Mouse (Mus musculus): ENCODE data around the gene Cxcr5. TPM values are rescaled to one million over a fixed set of nuclear protein-coding genes. Genes with fewer than 3 reads are reported as not detected.
A peak's percentile ranks its signal among the peaks of the same experiment; 100 is the strongest.

Cxcr5 gene
- polyA plus RNA-seq, 1 experiment, result not detected

DNA sequence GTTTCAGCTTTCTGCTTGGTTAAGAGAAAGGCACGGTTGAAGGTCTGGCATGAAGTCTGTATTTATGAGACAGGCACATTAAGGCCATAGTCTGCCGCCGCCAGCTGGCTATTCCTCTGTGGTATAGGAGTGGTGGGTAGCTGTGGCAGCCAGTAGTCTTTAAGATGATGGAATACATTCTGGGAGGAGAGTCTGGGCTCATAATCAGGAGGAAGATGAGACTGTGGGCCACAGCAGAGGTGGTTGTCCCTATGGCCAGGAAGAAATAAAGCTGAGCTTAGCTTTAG lies 49.0 kb downstream of the Cxcr5 start:
- H3K4me1 ChIP-seq, result peaks cover 78% of the 10 kb centered on the region

DNA sequence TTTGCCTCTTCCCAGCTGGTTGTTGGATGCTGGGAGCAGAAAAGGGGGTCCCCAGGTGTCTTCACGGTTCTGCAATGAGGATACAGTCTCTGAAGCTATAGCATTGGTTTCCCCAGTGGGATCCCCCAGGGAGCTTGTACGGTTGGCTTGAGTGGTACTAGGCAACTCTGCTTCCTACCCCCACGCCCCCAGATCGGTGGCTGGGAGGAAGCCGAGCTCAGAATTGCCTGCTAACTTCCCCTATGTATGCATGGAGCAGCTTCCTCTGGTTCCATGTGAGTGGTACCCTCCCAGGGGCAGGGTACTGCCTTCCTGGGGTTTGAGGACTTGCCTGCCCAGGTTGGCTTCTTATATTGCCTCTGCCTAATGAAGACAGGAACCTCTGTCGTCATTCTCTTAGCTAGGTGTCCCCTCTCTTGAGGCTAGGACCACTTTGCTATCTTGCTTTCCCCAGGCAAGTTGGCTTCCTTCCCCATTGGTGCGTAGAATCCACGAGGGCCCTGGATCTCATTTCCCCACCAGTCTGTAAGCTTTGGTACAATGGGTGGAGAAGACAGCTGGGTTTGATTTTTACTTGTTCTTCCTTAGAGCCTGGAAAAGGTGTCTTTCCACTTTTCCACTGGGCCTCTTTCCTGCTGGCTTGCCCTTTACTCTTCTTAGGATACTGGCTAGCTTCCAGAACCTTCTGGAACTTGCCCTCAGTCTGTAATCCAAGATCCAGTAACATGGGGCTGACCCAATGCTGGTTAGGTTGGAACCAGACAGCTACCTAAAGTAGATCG lies 49.6 kb downstream of the Cxcr5 start:
- H3K36me3 ChIP-seq (replicated peaks; ENCODE audit: low read length), result peaks cover 23% of the 10 kb centered on the region
- no peaks in the 10 kb centered on the region for H3K27me3 ChIP-seq (replicated peaks)
- H3K4me3 ChIP-seq (replicated peaks), result no peak overlapping the region
- peaks cover 74% of the 10 kb centered on the region for H3K4me1 ChIP-seq
- no peaks in the 10 kb centered on the region for H3K9me3 ChIP-seq
- no peak for TF ChIP-seq FLI1 (IDR thresholded peaks at IDR 0.05; ENCODE audit: low read length)
- TF ChIP-seq GATA1 (IDR thresholded peaks at IDR 0.05; ENCODE audit: borderline replicate concordance, low read length), result no peak

More for the DNA sequence above, 49.0 kb downstream of the Cxcr5 start:
- H3K27me3 ChIP-seq (replicated peaks), result no peaks in the 10 kb centered on the region
- H3K4me3 ChIP-seq (replicated peaks), result no peak overlapping the region
- H3K36me3 ChIP-seq (replicated peaks; ENCODE audit: low read length), result peaks cover 18% of the 10 kb centered on the region
- TF ChIP-seq GATA1 (IDR thresholded peaks at IDR 0.05; ENCODE audit: borderline replicate concordance, low read length), result no peak
- no peak for TF ChIP-seq FLI1 (IDR thresholded peaks at IDR 0.05; ENCODE audit: low read length)
- H3K9me3 ChIP-seq, result no peaks in the 10 kb centered on the region

DNA sequence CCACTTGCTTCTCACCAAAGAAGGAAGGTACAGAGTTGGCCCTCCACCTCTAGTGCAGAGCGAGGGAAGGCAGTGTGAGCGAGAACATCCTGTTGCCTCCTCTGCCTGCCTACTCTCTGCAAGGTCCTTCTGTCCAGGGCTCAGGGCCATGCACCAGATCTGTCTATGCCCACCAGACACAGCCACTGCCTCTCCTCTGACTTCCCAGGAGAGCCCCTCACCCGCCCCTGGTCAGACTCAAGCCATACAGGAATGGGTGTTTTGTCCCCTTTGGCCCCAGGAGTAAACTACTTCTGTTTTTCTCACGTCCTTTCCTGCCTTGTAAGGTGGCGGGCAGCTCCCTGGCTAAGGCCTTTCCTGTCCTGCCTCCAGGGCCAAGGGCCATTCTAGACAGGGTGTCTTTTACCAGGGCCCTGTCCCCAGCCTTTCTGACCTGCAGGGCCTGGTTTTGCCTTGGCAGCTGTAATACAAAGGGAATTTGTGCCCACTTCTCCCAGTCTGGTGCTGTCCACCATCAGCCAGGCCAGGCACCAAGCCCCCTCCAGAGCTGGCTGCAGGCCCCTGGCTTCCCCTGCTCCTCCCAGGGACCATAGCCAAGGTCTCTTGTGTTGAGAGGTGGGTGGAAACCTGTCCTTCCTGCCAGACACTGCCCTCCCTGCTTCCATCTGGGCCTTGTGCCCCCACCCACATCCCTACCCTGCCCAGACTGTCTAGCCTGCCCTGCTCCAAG lies 50.6 kb downstream of the Cxcr5 start:
- H3K4me1 ChIP-seq, result peaks cover 70% of the 10 kb centered on the region
- H3K9me3 ChIP-seq, result no peaks in the 10 kb centered on the region
- no peak for TF ChIP-seq GATA1 (IDR thresholded peaks at IDR 0.05; ENCODE audit: borderline replicate concordance, low read length)
- TF ChIP-seq FLI1 (IDR thresholded peaks at IDR 0.05; ENCODE audit: low read length), result no peak
- H3K4me3 ChIP-seq (replicated peaks), result peak overlapping the region; percentile 62
- peaks cover 34% of the 10 kb centered on the region for H3K36me3 ChIP-seq (replicated peaks; ENCODE audit: low read length)
- H3K27me3 ChIP-seq (replicated peaks), result peaks cover 1% of the 10 kb centered on the region

DNA sequence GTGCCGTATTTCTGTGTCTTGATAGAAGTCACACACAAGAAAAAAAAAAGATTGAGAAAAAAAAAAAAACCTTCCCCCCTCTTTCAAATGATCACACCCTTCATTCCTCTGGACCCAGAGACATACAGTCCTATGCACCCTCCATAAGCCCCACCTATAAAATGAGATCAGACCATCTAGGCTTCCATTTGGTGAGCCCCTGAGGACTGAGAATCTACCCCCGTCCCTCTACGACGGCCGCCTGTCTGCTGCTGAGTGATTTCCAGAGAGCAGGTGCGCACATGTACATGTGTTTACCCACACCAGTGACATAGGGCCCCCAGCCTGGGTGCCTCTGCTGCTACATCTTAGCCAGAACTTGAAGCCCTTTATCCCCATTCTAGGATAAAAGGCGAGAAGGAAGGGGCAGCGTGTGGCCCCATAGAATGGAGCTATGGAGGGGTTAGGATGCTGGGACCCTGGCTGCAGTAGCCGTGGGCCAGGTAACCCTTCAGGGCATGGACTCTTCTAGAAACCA lies 51.3 kb downstream of the Cxcr5 start:
- peaks cover 70% of the 10 kb centered on the region for H3K4me1 ChIP-seq

DNA sequence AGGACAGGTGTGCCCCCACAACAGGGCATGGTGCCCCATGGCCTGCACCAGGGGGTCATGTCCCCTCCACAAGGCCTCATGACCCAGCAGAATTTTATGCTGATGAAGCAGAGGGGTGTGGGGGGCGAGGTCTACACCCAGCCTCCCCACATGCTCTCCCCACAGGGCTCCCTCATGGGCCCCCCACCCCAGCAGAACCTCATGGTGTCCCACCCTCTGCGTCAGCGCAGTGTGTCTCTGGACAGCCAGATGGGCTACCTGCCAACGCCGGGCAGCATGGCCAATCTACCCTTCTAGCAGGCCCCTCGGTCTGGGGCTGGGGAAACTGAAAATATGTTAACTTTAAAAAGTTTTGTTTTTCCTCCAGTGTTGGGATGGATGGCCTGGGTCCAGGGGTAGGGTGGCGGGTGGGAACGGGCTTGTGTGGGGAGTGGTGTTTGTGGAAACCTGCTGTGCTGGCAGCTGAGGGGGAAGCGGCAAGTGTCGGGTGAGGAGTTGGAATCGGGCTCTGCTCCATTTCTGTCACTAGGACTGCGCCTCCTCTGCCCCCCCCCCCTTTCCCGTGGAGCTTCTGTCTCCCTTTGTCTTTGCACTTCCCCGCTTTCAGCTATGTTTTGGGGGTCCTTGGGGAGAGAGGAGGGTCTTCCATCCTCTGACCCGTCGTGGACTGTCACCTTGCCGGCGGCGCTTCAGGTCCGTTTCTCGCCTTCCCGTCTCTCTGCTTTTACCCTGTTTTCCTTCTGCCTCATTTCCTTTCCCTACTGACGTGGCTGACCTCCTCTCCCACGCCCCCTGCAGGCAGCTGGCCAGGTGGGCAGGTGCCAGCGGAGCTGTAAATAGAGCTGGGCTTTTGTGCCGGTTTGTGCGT lies 52.0 kb downstream of the Cxcr5 start:
- peak overlapping the region; percentile 87 for H3K4me3 ChIP-seq (replicated peaks)
- H3K4me1 ChIP-seq, result peaks cover 67% of the 10 kb centered on the region
- peaks cover 3% of the 10 kb centered on the region for H3K27me3 ChIP-seq (replicated peaks)
- no peaks in the 10 kb centered on the region for H3K9me3 ChIP-seq
- peaks cover 47% of the 10 kb centered on the region for H3K36me3 ChIP-seq (replicated peaks; ENCODE audit: low read length)
- TF ChIP-seq GATA1 (IDR thresholded peaks at IDR 0.05; ENCODE audit: borderline replicate concordance, low read length) (no peak), FLI1 (IDR thresholded peaks at IDR 0.05; ENCODE audit: low read length) (no peak)

More for the DNA sequence above, 51.3 kb downstream of the Cxcr5 start:
- Histone ChIP-seq H3K9me3 (no peaks in the 10 kb centered on the region), H3K36me3 (replicated peaks; ENCODE audit: low read length) (peaks cover 40% of the 10 kb centered on the region), H3K4me3 (replicated peaks) (no peak overlapping the region), H3K27me3 (replicated peaks) (peaks cover 1% of the 10 kb centered on the region)
- no peak for TF ChIP-seq FLI1 (IDR thresholded peaks at IDR 0.05; ENCODE audit: low read length)
- TF ChIP-seq GATA1 (IDR thresholded peaks at IDR 0.05; ENCODE audit: borderline replicate concordance, low read length), result no peak

DNA sequence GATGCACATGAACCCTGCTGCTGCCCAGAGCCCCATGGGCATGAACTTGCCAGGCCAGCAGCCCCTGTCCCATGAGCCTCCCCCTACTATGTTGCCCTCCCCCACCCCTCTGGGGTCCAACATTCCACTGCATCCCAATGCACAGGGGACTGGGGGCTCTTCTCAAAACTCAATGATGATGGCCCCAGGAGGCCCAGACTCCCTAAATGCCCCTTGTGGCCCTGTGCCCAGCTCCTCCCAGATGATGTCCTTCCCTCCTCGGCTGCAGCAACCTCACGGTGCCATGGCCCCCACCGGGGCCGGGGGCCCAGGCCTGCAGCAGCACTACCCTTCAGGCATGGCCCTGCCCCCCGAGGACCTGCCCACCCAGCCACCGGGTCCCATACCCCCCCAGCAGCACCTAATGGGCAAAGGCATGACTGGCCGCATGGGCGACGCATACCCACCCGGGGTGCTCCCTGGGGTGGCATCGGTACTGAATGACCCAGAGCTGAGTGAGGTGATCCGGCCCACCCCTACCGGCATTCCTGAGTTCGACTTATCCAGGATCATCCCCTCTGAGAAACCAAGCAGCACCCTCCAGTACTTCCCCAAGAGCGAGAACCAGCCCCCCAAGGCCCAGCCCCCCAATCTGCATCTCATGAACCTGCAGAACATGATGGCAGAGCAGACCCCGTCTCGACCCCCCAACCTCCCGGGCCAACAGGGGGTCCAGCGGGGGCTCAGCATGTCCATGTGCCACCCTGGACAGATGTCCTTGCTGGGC lies 52.8 kb downstream of the Cxcr5 start:
- H3K9me3 ChIP-seq, result no peaks in the 10 kb centered on the region
- no peak overlapping the region for H3K4me3 ChIP-seq (replicated peaks)
- peaks cover 7% of the 10 kb centered on the region for H3K27me3 ChIP-seq (replicated peaks)
- peaks cover 48% of the 10 kb centered on the region for H3K36me3 ChIP-seq (replicated peaks; ENCODE audit: low read length)
- H3K4me1 ChIP-seq, result peaks cover 67% of the 10 kb centered on the region
- TF ChIP-seq FLI1 (IDR thresholded peaks at IDR 0.05; ENCODE audit: low read length) (no peak), GATA1 (IDR thresholded peaks at IDR 0.05; ENCODE audit: borderline replicate concordance, low read length) (no peak)

DNA sequence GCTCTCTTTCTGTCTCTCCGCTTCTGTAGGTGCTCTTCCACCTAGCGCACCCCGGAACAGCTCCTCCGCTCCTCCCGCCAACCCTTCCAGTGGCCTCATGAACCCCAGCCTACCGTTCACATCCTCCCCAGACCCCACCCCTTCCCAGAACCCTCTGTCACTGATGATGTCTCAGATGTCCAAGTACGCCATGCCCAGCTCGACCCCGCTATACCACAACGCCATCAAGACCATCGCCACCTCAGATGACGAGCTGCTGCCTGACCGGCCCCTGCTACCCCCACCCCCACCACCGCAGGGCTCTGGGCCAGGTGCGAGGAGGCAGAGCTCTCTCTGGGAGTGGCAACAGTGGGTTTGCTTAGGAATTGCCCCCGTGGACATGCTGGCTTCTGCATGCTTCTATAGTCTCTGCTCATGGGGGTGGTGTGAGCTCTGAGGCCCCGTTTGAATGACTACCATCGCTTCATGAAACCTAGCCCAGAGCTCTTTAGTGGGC lies 53.5 kb downstream of the Cxcr5 start:
- Histone ChIP-seq H3K4me3 (replicated peaks) (no peak overlapping the region), H3K4me1 (peaks cover 60% of the 10 kb centered on the region), H3K27me3 (replicated peaks) (peaks cover 8% of the 10 kb centered on the region), H3K36me3 (replicated peaks; ENCODE audit: low read length) (peaks cover 48% of the 10 kb centered on the region), H3K9me3 (no peaks in the 10 kb centered on the region)
- TF ChIP-seq FLI1 (IDR thresholded peaks at IDR 0.05; ENCODE audit: low read length), result no peak

DNA sequence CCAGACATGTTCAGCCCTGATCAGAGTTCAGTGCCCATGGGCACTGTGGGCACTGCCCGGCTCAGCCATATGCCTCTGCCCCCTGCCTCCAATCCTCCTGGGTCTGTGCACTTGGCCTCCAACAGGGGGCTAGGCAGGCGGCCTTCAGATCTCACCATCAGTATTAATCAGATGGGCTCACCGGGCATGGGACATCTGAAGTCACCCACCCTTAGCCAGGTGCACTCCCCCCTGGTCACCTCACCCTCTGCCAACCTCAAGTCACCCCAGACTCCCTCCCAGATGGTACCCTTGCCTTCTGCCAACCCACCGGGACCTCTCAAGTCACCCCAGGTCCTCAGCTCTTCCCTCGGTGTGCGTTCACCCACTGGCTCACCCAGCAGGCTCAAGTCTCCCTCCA lies 54.3 kb downstream of the Cxcr5 start:
- TF ChIP-seq GATA1 (IDR thresholded peaks at IDR 0.05; ENCODE audit: borderline replicate concordance, low read length) (no peak), FLI1 (IDR thresholded peaks at IDR 0.05; ENCODE audit: low read length) (no peak)
- H3K36me3 ChIP-seq (replicated peaks; ENCODE audit: low read length), result peaks cover 48% of the 10 kb centered on the region
- peaks cover 8% of the 10 kb centered on the region for H3K27me3 ChIP-seq (replicated peaks)

DNA sequence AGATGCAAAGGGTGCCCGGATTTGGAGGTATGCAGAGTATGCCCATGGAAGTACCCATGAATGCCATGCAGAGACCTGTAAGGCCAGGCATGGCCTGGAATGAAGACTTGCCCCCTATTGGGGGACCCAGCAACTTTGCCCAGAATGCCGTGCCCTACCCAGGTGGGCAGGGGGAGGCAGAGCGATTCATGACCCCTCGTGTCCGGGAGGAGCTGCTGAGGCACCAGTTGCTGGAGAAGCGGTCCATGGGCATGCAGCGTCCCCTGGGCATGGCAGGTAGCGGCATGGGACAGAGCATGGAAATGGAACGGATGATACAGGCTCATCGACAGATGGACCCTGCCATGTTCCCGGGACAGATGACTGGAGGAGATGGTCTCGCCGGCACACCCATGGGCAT lies 55.1 kb downstream of the Cxcr5 start:
- no peak overlapping the region for H3K4me3 ChIP-seq (replicated peaks)
- no peaks in the 10 kb centered on the region for H3K9me3 ChIP-seq
- peaks cover 10% of the 10 kb centered on the region for H3K27me3 ChIP-seq (replicated peaks)
- H3K36me3 ChIP-seq (replicated peaks; ENCODE audit: low read length), result peaks cover 50% of the 10 kb centered on the region
- peaks cover 49% of the 10 kb centered on the region for H3K4me1 ChIP-seq
- no peak for TF ChIP-seq GATA1 (IDR thresholded peaks at IDR 0.05; ENCODE audit: borderline replicate concordance, low read length)
- no peak for TF ChIP-seq FLI1 (IDR thresholded peaks at IDR 0.05; ENCODE audit: low read length)

More for the DNA sequence above, 54.3 kb downstream of the Cxcr5 start:
- H3K9me3 ChIP-seq, result no peaks in the 10 kb centered on the region
- no peak overlapping the region for H3K4me3 ChIP-seq (replicated peaks)
- peaks cover 52% of the 10 kb centered on the region for H3K4me1 ChIP-seq

All from megakaryocyte, embryonic 14.5 days (primary cell).